In the genomic region with DNA sequence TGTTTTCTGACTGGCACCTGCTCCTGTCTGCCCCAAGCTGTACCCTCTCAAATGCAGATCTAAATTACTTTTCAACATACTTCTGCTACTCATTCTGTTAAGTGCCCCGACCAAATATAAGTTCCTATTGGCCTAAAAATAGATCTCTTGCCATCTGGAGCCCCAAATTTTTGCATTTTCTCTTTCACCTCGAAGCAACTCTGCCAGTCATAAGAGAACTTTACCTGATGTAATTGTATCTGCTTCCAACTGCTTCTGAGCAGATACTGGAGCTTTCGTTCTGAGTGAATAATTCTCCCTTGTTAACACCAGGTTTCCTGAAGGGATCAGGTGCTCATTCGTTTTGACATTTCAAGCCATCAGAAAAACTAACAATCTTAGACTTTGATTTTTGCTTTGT, we compare ENCODE assay signal across 23 mouse cellular contexts.
A peak's percentile ranks its signal among the peaks of the same experiment; 100 is the strongest.
DNase-seq lines count a peak whose midpoint lies in the region; ATAC-seq lines count a peak whose summit lies in the region.
"Had no signal": no experiment of that assay in that cellular context is flagged by ENCODE, and none has a peak within 500 bp of the region (broad histone marks: within the 10 kb centered on the region; RNA-seq: fewer than 3 reads in every experiment).

No protein-coding gene starts in this region.

- no peak overlapping the region for H3K9ac ChIP-seq in forebrain, embryonic 12.5 days
- H3K9ac ChIP-seq: embryonic facial prominence, embryonic 13.5 days; embryonic facial prominence, embryonic 15.5 days; forebrain, embryonic 13.5 days; forebrain, embryonic 15.5 days; forebrain, postnatal 0 days had no signal

- H3K9me3 ChIP-seq in forebrain, embryonic 12.5 days: no peaks in the 10 kb centered on the region
- H3K9me3 ChIP-seq: embryonic facial prominence, embryonic 13.5 days; embryonic facial prominence, embryonic 15.5 days; forebrain, embryonic 10.5 days; forebrain, embryonic 13.5 days; forebrain, embryonic 15.5 days; G1E had no signal

- DNase-seq in cerebellum, adult 9-10 months: peak; percentile 4
- no peak for DNase-seq in cerebellum, adult 8-10 months
- DNase-seq in A20 (ENCODE audit: low read depth, low spot score): peak; percentile 6
- peak; percentile 31 for DNase-seq in brain, adult 2 months (ENCODE audit: low read depth, low spot score)
- no peak for DNase-seq in retina, embryonic 14.5 days (ENCODE audit: low spot score)
- DNase-seq: adrenal gland, adult 8-10 months; adrenal gland, postnatal 14 days; adrenal gland, postnatal 36 days; cerebellum, adult 11 months; cerebellum, postnatal 14 days; cerebellum, postnatal 36 days; embryo, embryonic 11 days; forebrain, postnatal 0 days had no signal

- 72% methylated on average over 4 of the region's 4 CpGs for WGBS in forebrain, embryonic 12.5 days

- H3K36me3 ChIP-seq in forebrain, embryonic 12.5 days (replicated peaks): no peaks in the 10 kb centered on the region
- H3K36me3 ChIP-seq: embryonic facial prominence, embryonic 13.5 days; embryonic facial prominence, embryonic 15.5 days; forebrain, embryonic 10.5 days; forebrain, embryonic 15.5 days; G1E had no signal

- H3K4me2 ChIP-seq in forebrain, embryonic 12.5 days: no peak overlapping the region
- H3K4me2 ChIP-seq: embryonic facial prominence, embryonic 13.5 days; embryonic facial prominence, embryonic 15.5 days; forebrain, embryonic 13.5 days; forebrain, embryonic 15.5 days had no signal

- H3K27ac ChIP-seq in forebrain, embryonic 12.5 days: no peak overlapping the region
- H3K27ac ChIP-seq: embryonic facial prominence, embryonic 13.5 days; embryonic facial prominence, embryonic 15.5 days; forebrain, embryonic 10.5 days; forebrain, embryonic 13.5 days; forebrain, embryonic 15.5 days had no signal

- no peak overlapping the region for H3K4me3 ChIP-seq in forebrain, embryonic 12.5 days (replicated peaks)
- H3K4me3 ChIP-seq: embryonic facial prominence, embryonic 13.5 days; embryonic facial prominence, embryonic 15.5 days; erythroblast, embryonic 14.5 days; forebrain, embryonic 10.5 days; forebrain, embryonic 13.5 days; forebrain, embryonic 15.5 days had no signal

- no peaks in the 10 kb centered on the region for H3K27me3 ChIP-seq in forebrain, embryonic 12.5 days
- H3K27me3 ChIP-seq: embryonic facial prominence, embryonic 13.5 days; embryonic facial prominence, embryonic 15.5 days; forebrain, embryonic 13.5 days; forebrain, embryonic 15.5 days; Patski had no signal

- no peaks in the 10 kb centered on the region for H3K4me1 ChIP-seq in forebrain, embryonic 12.5 days
- H3K4me1 ChIP-seq: embryonic facial prominence, embryonic 13.5 days; embryonic facial prominence, embryonic 15.5 days; forebrain, embryonic 10.5 days; forebrain, embryonic 13.5 days; forebrain, embryonic 15.5 days had no signal

- ATAC-seq in forebrain, embryonic 12.5 days (ENCODE audit: low FRiP score): no peak
- ATAC-seq: activated CD4-positive, CD25-positive, alpha-beta regulatory T cell, adult 4 months; forebrain, embryonic 13.5 days; forebrain, embryonic 15.5 days; forebrain, postnatal 0 days; Patski had no signal

Comparison
In these comparisons a context has a peak if more than half of its experiments do, and no peak if none do; other contexts are left out.
1. DNase-seq: peak in cerebellum, adult 9-10 months (single experiment), A20 (single experiment) and brain, adult 2 months (single experiment); none in cerebellum, adult 8-10 months (single experiment) and retina, embryonic 14.5 days (single experiment).